Mouse (Mus musculus) MEL (cell line): ENCODE measurements around the gene Atp8b5. TPM values are rescaled to one million over a fixed set of nuclear protein-coding genes. Genes with fewer than 3 reads are reported as not detected.

Experiments used
- DNase-seq: peaks from one replicate; pipeline ENCODE4 v3.0.0; 2011; ENCODE audit warnings: low read depth, low spot score
- H3K27ac ChIP-seq: 2 replicates; pipeline ENCODE4 v1.5.1; 2012; ENCODE audit warnings: low read depth, mild to moderate bottlenecking, control low read depth, low read length, moderate library complexity; ENCODE audit not compliant: control insufficient read depth
- H3K27me3 ChIP-seq, 2 experiments: fragments of 150-350 bp in 1 of 2; sonication (generic) in 1 of 2; 2 replicates each; pipeline ENCODE4 v1.6.1; 2012; ENCODE audit warnings: low read length in 2 of 2, mild to moderate bottlenecking in 2 of 2, improper control_type of control experiment in 1 of 2, moderate library complexity in 1 of 2; ENCODE audit not compliant: insufficient read depth in 2 of 2, control insufficient read depth in 1 of 2
- H3K36me3 ChIP-seq, 2 experiments: 2 replicates each; pipeline ENCODE4 v1.6.1; 2012 to 2014; ENCODE audit warnings: low read length in 2 of 2, improper control_type of control experiment in 1 of 2, inconsistent platforms in 1 of 2, mild to moderate bottlenecking in 1 of 2; ENCODE audit not compliant: insufficient read depth in 2 of 2, control insufficient read depth in 1 of 2
- H3K4me1 ChIP-seq, 2 experiments: fragments of 150-350 bp in 1 of 2; sonication (generic) in 1 of 2; 2 replicates each; pipeline ENCODE4 v1.6.1; 2012; ENCODE audit warnings: low read length in 2 of 2, improper control_type of control experiment in 1 of 2, mild to moderate bottlenecking in 1 of 2; ENCODE audit not compliant: insufficient read depth in 2 of 2, control insufficient read depth in 1 of 2
- H3K4me3 ChIP-seq, 2 experiments: fragments of 150-350 bp in 1 of 2; sonication (generic) in 1 of 2; 2 replicates each; pipeline ENCODE4 v1.5.1; 2012; ENCODE audit warnings: low read depth in 2 of 2, low read length in 2 of 2, mild to moderate bottlenecking in 2 of 2, moderate library complexity in 2 of 2, control low read depth in 1 of 2, improper control_type of control experiment in 1 of 2; ENCODE audit not compliant: control insufficient read depth in 1 of 2, insufficient read depth in 1 of 2
- H3K79me2 ChIP-seq: 2 replicates; pipeline ENCODE4 v1.6.1; 2012; ENCODE audit warnings: mild to moderate bottlenecking, low read length, moderate library complexity; ENCODE audit not compliant: control insufficient read depth, poor library complexity, insufficient read depth
- H3K9ac ChIP-seq: 2 replicates; pipeline ENCODE4 v1.6.1; 2012; ENCODE audit warnings: low read depth, mild to moderate bottlenecking, control low read depth, low read length, moderate library complexity; ENCODE audit not compliant: control insufficient read depth, poor library complexity, severe bottlenecking
- H3K9me3 ChIP-seq: fragments of 150-350 bp; sonication (generic); replicated peaks from 2 replicates; pipeline ENCODE4 v1.6.1; 2012; ENCODE audit warnings: mild to moderate bottlenecking, low read length, improper control_type of control experiment, moderate library complexity; ENCODE audit not compliant: insufficient read depth
- BHLHE40 ChIP-seq: IDR thresholded peaks from 2 replicates; pipeline ENCODE4 v1.6.1; 2012; ENCODE audit warnings: low read depth, mild to moderate bottlenecking, inconsistent platforms, low read length, improper control_type of control experiment, borderline replicate concordance
- CHD1 ChIP-seq: IDR thresholded peaks from 2 replicates; pipeline ENCODE4 v1.6.1; 2012; ENCODE audit warnings: low read depth, mild to moderate bottlenecking, inconsistent platforms, low read length, improper control_type of control experiment
- ELF1 ChIP-seq: IDR thresholded peaks from 2 replicates; pipeline ENCODE4 v1.6.1; 2014; ENCODE audit warnings: low read depth, mild to moderate bottlenecking, inconsistent platforms, low read length, improper control_type of control experiment, moderate library complexity
- EP300 ChIP-seq, 2 experiments: IDR thresholded peaks; 2 replicates each; pipeline ENCODE4 v1.6.1; 2011; ENCODE audit warnings: improper control_type of control experiment in 2 of 2, low read length in 2 of 2, low read depth in 1 of 2, mild to moderate bottlenecking in 1 of 2
- ETS1 ChIP-seq: IDR thresholded peaks from 2 replicates; pipeline ENCODE4 v1.6.1; 2012; ENCODE audit warnings: low read depth, mild to moderate bottlenecking, inconsistent platforms, low read length, improper control_type of control experiment, moderate library complexity
- GABPA ChIP-seq: IDR thresholded peaks from 2 replicates; pipeline ENCODE4 v1.6.1; 2012; ENCODE audit warnings: low read depth, mild to moderate bottlenecking, inconsistent platforms, low read length, improper control_type of control experiment, moderate library complexity
- GATA1 ChIP-seq: IDR thresholded peaks from 2 replicates; pipeline ENCODE4 v1.6.1; 2011; ENCODE audit warnings: low read depth, low read length, improper control_type of control experiment
- HCFC1 ChIP-seq: IDR thresholded peaks from 2 replicates; pipeline ENCODE4 v1.6.1; 2012; ENCODE audit warnings: low read depth, mild to moderate bottlenecking, inconsistent platforms, low read length, improper control_type of control experiment, moderate library complexity
- JUND ChIP-seq: IDR thresholded peaks from 2 replicates; pipeline ENCODE4 v1.6.1; 2011; ENCODE audit warnings: low read depth, mild to moderate bottlenecking, improper control_type of control experiment, low read length
- MAFK ChIP-seq: IDR thresholded peaks from 2 replicates; pipeline ENCODE4 v1.6.1; 2011; ENCODE audit warnings: low read depth, mild to moderate bottlenecking, low read length, improper control_type of control experiment, borderline replicate concordance
- MAZ ChIP-seq: IDR thresholded peaks from 2 replicates; pipeline ENCODE4 v1.6.1; 2012; ENCODE audit warnings: low read depth, mild to moderate bottlenecking, inconsistent platforms, low read length, improper control_type of control experiment
- MXI1 ChIP-seq: IDR thresholded peaks from 2 replicates; pipeline ENCODE4 v1.6.1; 2011; ENCODE audit warnings: mild to moderate bottlenecking, low read depth, low read length, improper control_type of control experiment
- MYB ChIP-seq: IDR thresholded peaks from 2 replicates; pipeline ENCODE4 v1.6.1; 2011; ENCODE audit warnings: mild to moderate bottlenecking, low read depth, low read length, improper control_type of control experiment
- MYC ChIP-seq: IDR thresholded peaks from 2 replicates; pipeline ENCODE4 v1.6.1; 2011; ENCODE audit warnings: low read depth, mild to moderate bottlenecking, low read length, improper control_type of control experiment, moderate library complexity
- NRF1 ChIP-seq: IDR thresholded peaks from 2 replicates; pipeline ENCODE4 v1.6.1; 2014; ENCODE audit warnings: low read depth, mild to moderate bottlenecking, inconsistent platforms, low read length, improper control_type of control experiment, moderate library complexity; ENCODE audit not compliant: poor library complexity, insufficient read depth, severe bottlenecking
- POLR2A ChIP-seq, 2 experiments: IDR thresholded peaks; 2 replicates each; pipeline ENCODE4 v1.6.1; 2011 to 2012; ENCODE audit warnings: low read length in 2 of 2, mild to moderate bottlenecking in 2 of 2, control low read depth in 1 of 2, improper control_type of control experiment in 1 of 2, low read depth in 1 of 2, moderate library complexity in 1 of 2; ENCODE audit not compliant: control insufficient read depth in 1 of 2, insufficient read depth in 1 of 2, poor library complexity in 1 of 2
- POLR2AphosphoS2 ChIP-seq: IDR thresholded peaks from 2 replicates; pipeline ENCODE4 v1.6.1; 2011; ENCODE audit warnings: low read length, improper control_type of control experiment
- POLR2AphosphoS5 ChIP-seq: IDR thresholded peaks from 2 replicates; pipeline ENCODE4 v1.6.1; 2012; ENCODE audit warnings: low read depth, borderline replicate concordance, mild to moderate bottlenecking, inconsistent platforms, low read length, moderate library complexity, mixed read lengths
- RAD21 ChIP-seq: IDR thresholded peaks from 2 replicates; pipeline ENCODE4 v1.6.1; 2011; ENCODE audit warnings: mild to moderate bottlenecking, low read depth, low read length, improper control_type of control experiment
- RCOR1 ChIP-seq: IDR thresholded peaks from 2 replicates; pipeline ENCODE4 v1.6.1; 2012; ENCODE audit warnings: low read depth, mild to moderate bottlenecking, inconsistent platforms, low read length, improper control_type of control experiment
- SIN3A ChIP-seq: IDR thresholded peaks from 2 replicates; pipeline ENCODE4 v1.6.1; 2012; ENCODE audit warnings: low read length, improper control_type of control experiment, inconsistent platforms
- SMC3 ChIP-seq: IDR thresholded peaks from 2 replicates; pipeline ENCODE4 v1.6.1; 2011; ENCODE audit warnings: low read depth, low read length, improper control_type of control experiment
- TAL1 ChIP-seq: IDR thresholded peaks from 2 replicates; pipeline ENCODE4 v1.6.1; 2012; ENCODE audit warnings: mild to moderate bottlenecking, inconsistent platforms, low read length, moderate library complexity, mixed read lengths
- TBP ChIP-seq: IDR thresholded peaks from 2 replicates; pipeline ENCODE4 v1.8.0; 2011; ENCODE audit warnings: low read depth, low read length, improper control_type of control experiment
- TCF12 ChIP-seq: IDR thresholded peaks from 2 replicates; pipeline ENCODE4 v1.6.1; 2014; ENCODE audit warnings: low read depth, mild to moderate bottlenecking, inconsistent platforms, low read length, improper control_type of control experiment, moderate library complexity
- UBTF ChIP-seq: IDR thresholded peaks from 2 replicates; pipeline ENCODE4 v1.6.1; 2012; ENCODE audit warnings: low read depth, mild to moderate bottlenecking, inconsistent platforms, low read length, improper control_type of control experiment, moderate library complexity, borderline replicate concordance; ENCODE audit not compliant: insufficient read depth
- USF1 ChIP-seq: IDR thresholded peaks from 2 replicates; pipeline ENCODE4 v1.6.1; 2014; ENCODE audit warnings: low read depth, mild to moderate bottlenecking, inconsistent platforms, low read length, improper control_type of control experiment, moderate library complexity
- ZNF384 ChIP-seq: IDR thresholded peaks from 2 replicates; pipeline ENCODE4 v1.6.1; 2012; ENCODE audit warnings: low read depth, mild to moderate bottlenecking, inconsistent platforms, low read length, improper control_type of control experiment
- polyA plus RNA-seq, 2 experiments: library from polyadenylated mRNA; stranded (reverse) in 1 of 2; unstranded in 1 of 2; fragments of >175 nt in 1 of 2; fragments of >200 nt in 1 of 2; gene quantifications; 2 replicates each; pipeline versions ENCODE4 v1.2.1 to v1.2.4; 2012; ENCODE audit warnings: low replicate concordance in 2 of 2, low read depth in 1 of 2; ENCODE audit not compliant: insufficient read length in 2 of 2, insufficient read depth in 1 of 2, missing spikeins in 1 of 2
- total RNA-seq: library from RNA; depleted of rRNA; stranded (reverse); fragments of 300-350 nt; gene quantifications from 2 replicates; pipeline ENCODE4 v1.2.3, GENCODE M21; 2012

The Atp8b5 gene
- total and polyA plus RNA-seq, 3 experiments = 4.9 to 5.0 TPM; not detected in 1

GRCm38 (mm10) chr4:43364914-43365560 is 98.1 kb downstream of the Atp8b5 start (continued):
- TF ChIP-seq MAZ = peak; percentile 78
- peak; percentile 52 for TF ChIP-seq USF1

GRCm38 (mm10) chr4:43367295-43367694 is 100.3 kb downstream of the Atp8b5 start:
- TF ChIP-seq ETS1 (peak; percentile 80), TAL1 (no peak), RAD21 (no peak), SIN3A (peak; percentile 48; the same call in 1 of the 2 replicates), GATA1 (peak; percentile 64), NRF1 (no peak), BHLHE40 (no peak), POLR2A (IDR thresholded peaks at IDR 0.05; ENCODE audit: control insufficient read depth in 1 of 2, insufficient read depth in 1 of 2, low read depth in 1 of 2, low read length in 2 of 2, poor library complexity in 1 of 2) (no peak), MYB (no peak), MAFK (no peak), CHD1 (0 out of 2 replicates have a peak, but pooled peaks have one; percentile 22)
- peak overlapping the region; percentile 38 to 80 for H3K4me3 ChIP-seq
- H3K27me3 ChIP-seq = no peaks in the 10 kb centered on the region
- no peak for DNase-seq
- peaks cover 0 to 28% of the 10 kb centered on the region in 2 experiments; a peak in 2 of 4 replicates for H3K36me3 ChIP-seq
- H3K9ac ChIP-seq = peak overlapping the region; percentile 53
- no peaks in the 10 kb centered on the region for H3K9me3 ChIP-seq
- peaks cover 18 to 36% of the 10 kb centered on the region in 2 experiments for H3K4me1 ChIP-seq
- peak overlapping the region; percentile 75 for H3K27ac ChIP-seq
- H3K79me2 ChIP-seq = no peaks in the 10 kb centered on the region

- Histone ChIP-seq H3K4me1 (peaks cover 21 to 41% of the 10 kb centered on the region in 2 experiments), H3K36me3 (peaks cover 0 to 32% of the 10 kb centered on the region in 2 experiments; a peak in 2 of 4 replicates), H3K4me3 (peak overlapping the region; percentile 38 to 80), H3K9me3 (no peaks in the 10 kb centered on the region), H3K9ac (peak overlapping the region; percentile 53), H3K27ac (peak overlapping the region; percentile 75), H3K27me3 (no peaks in the 10 kb centered on the region), H3K79me2 (no peaks in the 10 kb centered on the region)
- peak; percentile 90 for DNase-seq
- TF ChIP-seq POLR2AphosphoS2 = peak; percentile 47; the same call in 1 of the 2 replicates
- no peak for TF ChIP-seq GABPA
- peak; percentile 51 to 70 for TF ChIP-seq EP300 (IDR thresholded peaks at IDR 0.05; ENCODE audit: low read depth in 1 of 2, low read length in 2 of 2)
- 0 out of 2 replicates have a peak, but pooled peaks have one; percentile 55 for TF ChIP-seq JUND
- peak; percentile 69 for TF ChIP-seq SIN3A
- TF ChIP-seq UBTF = peak; percentile 86; the same call in 1 of the 2 replicates
- peak in 1 of 2 experiments; percentile 62; a peak in 2 of 4 replicates for TF ChIP-seq POLR2A (IDR thresholded peaks at IDR 0.05; ENCODE audit: control insufficient read depth in 1 of 2, insufficient read depth in 1 of 2, low read depth in 1 of 2, low read length in 2 of 2, poor library complexity in 1 of 2)
- peak; percentile 65; the same call in 1 of the 2 replicates for TF ChIP-seq MYC
- peak; percentile 52; the same call in 1 of the 2 replicates for TF ChIP-seq ETS1
- TF ChIP-seq RCOR1 = peak; percentile 36; the same call in 1 of the 2 replicates
- TF ChIP-seq MXI1 = peak; percentile 71
- no peak for TF ChIP-seq SMC3
- no peak for TF ChIP-seq HCFC1
- TF ChIP-seq TCF12 = peak; percentile 59
- peak; percentile 36; the same call in 1 of the 2 replicates for TF ChIP-seq NRF1
- peak; percentile 88 for TF ChIP-seq TBP
- TF ChIP-seq ZNF384 = no peak
- TF ChIP-seq ELF1 = peak; percentile 82
- no peak for TF ChIP-seq POLR2AphosphoS5
These were observed 100.8 kb downstream of the Atp8b5 start for GRCm38 (mm10) chr4:43367787-43368186.
